In genomic region chr2:28414757-28415137, GRCm38 (mm10) we compare ENCODE assay signal across 22 mouse cellular contexts. TPM values are rescaled to one million over a fixed set of nuclear protein-coding genes. Genes with fewer than 3 reads are reported as not detected.
DNase-seq lines count a peak whose midpoint lies in the region; ATAC-seq and TF ChIP-seq lines count a peak whose summit lies in the region.
"Had no signal": no experiment of that assay in that cellular context is flagged by ENCODE, and none has a peak within 500 bp of the region (broad histone marks: within the 10 kb centered on the region; RNA-seq: fewer than 3 reads in every experiment).

No protein-coding gene starts in this region.

- peaks cover 49% of the 10 kb centered on the region for H3K27me3 ChIP-seq in heart, embryonic 13.5 days (replicated peaks)
- H3K27me3 ChIP-seq: embryonic facial prominence, embryonic 12.5 days; liver, embryonic 12.5 days; midbrain, embryonic 12.5 days; Patski had no signal

- H3K4me2 ChIP-seq in heart, embryonic 13.5 days, result 0 out of 2 replicates have a peak overlapping the region, but pooled peaks have one; percentile 30
- H3K4me2 ChIP-seq: embryonic facial prominence, embryonic 12.5 days; hindbrain, embryonic 12.5 days; liver, embryonic 12.5 days; midbrain, embryonic 12.5 days had no signal

- TF ChIP-seq CTCF in layer of hippocampus, adult 2 months (conservative IDR thresholded peaks at IDR 0.05), result no peak
- no peak for TF ChIP-seq CTCF in cortical plate, adult 2 months (IDR thresholded peaks at IDR 0.05; ENCODE audit: extremely low read depth, insufficient read depth, low read length)

- 0 out of 2 replicates have a peak overlapping the region, but pooled peaks have one; percentile 13 for H3K9ac ChIP-seq in heart, embryonic 13.5 days
- H3K9ac ChIP-seq: embryonic facial prominence, embryonic 12.5 days; hindbrain, embryonic 12.5 days; liver, embryonic 12.5 days; liver, postnatal 0 days; midbrain, embryonic 12.5 days had no signal

- H3K9me3 ChIP-seq in heart, embryonic 13.5 days, result no peaks in the 10 kb centered on the region
- H3K9me3 ChIP-seq: embryonic facial prominence, embryonic 12.5 days; hindbrain, embryonic 12.5 days; liver, embryonic 12.5 days; midbrain, embryonic 12.5 days had no signal

- peak; percentile 68 for DNase-seq in cerebellum, adult 9-10 months
- no peak for DNase-seq in cerebellum, adult 11 months
- no peak for DNase-seq in heart, postnatal 36 days
- DNase-seq in layer of hippocampus, adult 2 months (ENCODE audit: low spot score in 2 of 2), result no peak
- no peak for DNase-seq in layer of hippocampus, postnatal 25 days (ENCODE audit: extremely low spot score in 1 of 2, low spot score in 1 of 2)
- DNase-seq in right cerebral cortex, postnatal 4 days, result no peak
- DNase-seq: gastrocnemius, postnatal 10 days; kidney, adult 11 months; liver, postnatal 0 days; lung, postnatal 36 days; thymus, postnatal 4 days had no signal

- ATAC-seq in heart, embryonic 13.5 days (ENCODE audit: extremely low read depth, insufficient number of reproducible peaks, low FRiP score, low TSS enrichment), result no peak
- ATAC-seq: liver, embryonic 12.5 days; Patski had no signal

- 89% methylated on average over 5 of the region's 5 CpGs for WGBS in heart, embryonic 13.5 days

- TF ChIP-seq POLR2A in cortical plate, adult 2 months (IDR thresholded peaks at IDR 0.05; ENCODE audit: extremely low read depth, insufficient read depth, low read length), result no peak

- H3K4me1 ChIP-seq in heart, embryonic 13.5 days, result peaks cover 25% of the 10 kb centered on the region
- peaks cover 11% of the 10 kb centered on the region for H3K4me1 ChIP-seq in cortical plate, adult 2 months (ENCODE audit: control insufficient read depth, insufficient read depth, low read length)
- H3K4me1 ChIP-seq: liver, embryonic 12.5 days had no signal

- no peak overlapping the region for H3K4me3 ChIP-seq in heart, embryonic 13.5 days
- H3K4me3 ChIP-seq in layer of hippocampus, adult 2 months, result no peak overlapping the region
- no peak overlapping the region for H3K4me3 ChIP-seq in cortical plate, adult 2 months (ENCODE audit: insufficient read depth, low read length)
- H3K4me3 ChIP-seq: embryonic facial prominence, embryonic 12.5 days; erythroblast, embryonic 14.5 days; hindbrain, embryonic 12.5 days; liver, embryonic 12.5 days; midbrain, embryonic 12.5 days had no signal

- intact Hi-C loops in heart, postnatal 36 days (cut with DNase I), result loop anchor here (5.0 to 10.0 kb wide), 3 partner anchors 330 to 642 kb away; partner anchors contain the start of gene Fcnb

- H3K27ac ChIP-seq in heart, embryonic 13.5 days (replicated peaks), result peak overlapping the region; percentile 59; the same call in 1 of the 2 replicates
- H3K27ac ChIP-seq in layer of hippocampus, adult 2 months, result peak overlapping the region; percentile 93
- peak overlapping the region; percentile 52 for H3K27ac ChIP-seq in cortical plate, adult 2 months (ENCODE audit: insufficient read depth, low read length)
- H3K27ac ChIP-seq: embryonic facial prominence, embryonic 12.5 days; liver, embryonic 12.5 days; midbrain, embryonic 12.5 days had no signal

- no peaks in the 10 kb centered on the region for H3K36me3 ChIP-seq in heart, embryonic 13.5 days
- H3K36me3 ChIP-seq: embryonic facial prominence, embryonic 12.5 days; hindbrain, embryonic 12.5 days; liver, embryonic 12.5 days; midbrain, embryonic 12.5 days had no signal

RNA-seq across cellular contexts. Expression of gene Ppp1r26, which starts 31.9 kb away (rescaled TPM):
- polyA plus RNA-seq in heart, embryonic 13.5 days (2015; fragmentation: Nextera tagmentation; extraction: Ambion mirVana), result 2.9 and 3.1 TPM in 2 replicates
- total RNA-seq in heart, postnatal 36 days (2021), result 1 to 10 TPM; 3.2 to 4.7 TPM
- total RNA-seq in layer of hippocampus, adult 2 months (2021), result 10 to 100 TPM; 14.5 to 17.3 TPM
- total RNA-seq in layer of hippocampus, postnatal 25 days (2021), result 10 to 100 TPM; 14.3 to 16.0 TPM
- 15.3 and 15.7 TPM in 2 replicates for polyA plus RNA-seq in cortical plate, adult 2 months (2012; rRNA removed)
- total RNA-seq: MEL had no signal
- polyA plus RNA-seq: erythroblast, embryonic 14.5 days had no signal

RNA-seq across cellular contexts. Expression of gene 1700007K13Rik, which starts 51.4 kb away (rescaled TPM):
- 0.31 TPM in 1 of 2 replicates, not detected in the other for polyA plus RNA-seq in heart, embryonic 13.5 days (2015; fragmentation: Nextera tagmentation; extraction: Ambion mirVana)
- not detected for total RNA-seq in heart, postnatal 36 days (2021)
- total RNA-seq in layer of hippocampus, adult 2 months (2021), result 1 to 10 TPM; 1.9 to 2.4 TPM
- total RNA-seq in layer of hippocampus, postnatal 25 days (2021), result 1 to 10 TPM; 2.8 to 3.8 TPM
- 2.7 and 4.4 TPM in 2 replicates for polyA plus RNA-seq in cortical plate, adult 2 months (2012; rRNA removed)
- total RNA-seq: megakaryocyte, adult 5-6 weeks; MEL had no signal
- polyA plus RNA-seq: erythroblast, embryonic 14.5 days; liver, embryonic 12.5 days; liver, postnatal 0 days; small intestine, adult 2 months had no signal

RNA-seq across cellular contexts. Expression of gene Mrps2, which starts 53.1 kb away (rescaled TPM):
- 46.0 and 48.5 TPM in 2 replicates for polyA plus RNA-seq in heart, embryonic 13.5 days (2015; fragmentation: Nextera tagmentation; extraction: Ambion mirVana)
- total RNA-seq in heart, postnatal 36 days (2021), result 10 to 100 TPM; 38.2 to 41.8 TPM
- total RNA-seq in layer of hippocampus, adult 2 months (2021), result 10 to 100 TPM; 35.8 to 39.4 TPM
- 10 to 100 TPM; 38.3 to 39.2 TPM for total RNA-seq in layer of hippocampus, postnatal 25 days (2021)
- 37.2 and 38.8 TPM in 2 replicates for polyA plus RNA-seq in cortical plate, adult 2 months (2012; rRNA removed)
